In the genomic region with DNA sequence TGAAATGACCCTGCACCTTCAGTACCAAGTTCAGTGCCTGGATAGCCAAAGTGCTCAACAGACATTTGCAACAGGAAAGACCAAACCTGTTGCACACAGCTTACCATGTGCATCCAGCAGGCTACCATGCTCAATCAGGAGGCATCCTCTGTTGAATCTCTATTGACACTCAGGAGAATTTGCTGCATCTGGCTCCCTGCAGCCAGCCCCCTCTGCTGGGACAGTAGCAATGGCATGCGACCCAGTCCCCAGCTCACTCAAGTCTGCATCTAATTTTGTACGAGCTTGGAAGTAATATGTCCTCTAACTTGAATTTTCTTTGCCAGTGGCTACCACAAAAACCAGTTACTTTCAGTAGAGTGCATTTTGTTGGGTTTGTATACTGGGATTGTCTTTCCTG, we compare ENCODE assay signal across 25 mouse cellular contexts.
DNase-seq lines count a peak whose midpoint lies in the region; ATAC-seq and TF ChIP-seq lines count a peak whose summit lies in the region.
"Had no signal": no experiment of that assay in that cellular context is flagged by ENCODE, and none has a peak within 500 bp of the region (broad histone marks: within the 10 kb centered on the region; RNA-seq: fewer than 3 reads in every experiment).

No protein-coding gene starts in this region.

- peak; percentile 12; the same call in 1 of the 2 replicates for TF ChIP-seq CTCF in heart, adult 2 months (IDR thresholded peaks at IDR 0.05)
- peak; percentile 13; the same call in 1 of the 2 replicates for TF ChIP-seq CTCF in kidney, postnatal 0 days (IDR thresholded peaks at IDR 0.05; ENCODE audit: low read depth)
- 0 out of 2 replicates have a peak, but pooled peaks have one; percentile 19 for TF ChIP-seq CTCF in stomach, postnatal 0 days (IDR thresholded peaks at IDR 0.05; ENCODE audit: low read depth)

- DNase-seq in heart, adult 2 months = no peak
- no peak for DNase-seq in heart, adult 18-20 months
- no peak for DNase-seq in kidney, postnatal 0 days (ENCODE audit: low spot score)
- no peak for DNase-seq in stomach, postnatal 0 days (ENCODE audit: low spot score)
- no peak for DNase-seq in midbrain, embryonic 10.5 days (ENCODE audit: low spot score)
- DNase-seq: adrenal gland, adult 8-10 months; adrenal gland, postnatal 25 days; cerebellum, adult 11-12 months; cerebellum, adult 8-10 months; cerebellum, postnatal 10 days; cerebellum, postnatal 36 days; embryo, embryonic 11 days; forebrain, postnatal 0 days; gastrocnemius, adult 2 months; gastrocnemius, postnatal 14 days; heart, postnatal 36 days had no signal

- H3K9ac ChIP-seq in heart, adult 2 months (ENCODE audit: low read depth, low read length) = no peak overlapping the region
- no peak overlapping the region for H3K9ac ChIP-seq in kidney, postnatal 0 days (ENCODE audit: low read depth, low read length)
- no peak overlapping the region for H3K9ac ChIP-seq in kidney, embryonic 16.5 days (replicated peaks; ENCODE audit: low read length)
- no peak overlapping the region for H3K9ac ChIP-seq in stomach, postnatal 0 days (ENCODE audit: low read length)
- H3K9ac ChIP-seq: forebrain, postnatal 0 days; hindbrain, embryonic 14.5 days had no signal

- no peak for TF ChIP-seq POLR2A in heart, adult 2 months (IDR thresholded peaks at IDR 0.05; ENCODE audit: insufficient read depth, low read depth, low read length)

- no peak overlapping the region for H3K27ac ChIP-seq in heart, adult 2 months
- no peak overlapping the region for H3K27ac ChIP-seq in kidney, postnatal 0 days
- H3K27ac ChIP-seq in kidney, embryonic 16.5 days (ENCODE audit: low read length) = no peak overlapping the region
- no peak overlapping the region for H3K27ac ChIP-seq in stomach, postnatal 0 days (replicated peaks)
- H3K27ac ChIP-seq in midbrain, embryonic 10.5 days (replicated peaks) = no peak overlapping the region
- H3K27ac ChIP-seq: gastrocnemius, adult 2 months; hindbrain, embryonic 14.5 days; hindbrain, postnatal 0 days had no signal

- H3K4me3 ChIP-seq in heart, adult 2 months = no peak overlapping the region
- H3K4me3 ChIP-seq in kidney, postnatal 0 days (replicated peaks; ENCODE audit: low read depth, low read length) = no peak overlapping the region
- H3K4me3 ChIP-seq in kidney, embryonic 16.5 days (ENCODE audit: low read length) = no peak overlapping the region
- no peak overlapping the region for H3K4me3 ChIP-seq in stomach, postnatal 0 days (ENCODE audit: low read depth, low read length)
- H3K4me3 ChIP-seq in midbrain, embryonic 10.5 days = no peak overlapping the region
- H3K4me3 ChIP-seq: gastrocnemius, adult 2 months had no signal

- no peak for TF ChIP-seq EP300 in heart, adult 2 months (IDR thresholded peaks at IDR 0.05; ENCODE audit: insufficient read depth, low read depth, low read length)
- TF ChIP-seq EP300 in stomach, postnatal 0 days (optimal IDR thresholded peaks at IDR 0.05) = no peak

- no peaks in the 10 kb centered on the region for H3K27me3 ChIP-seq in heart, adult 2 months (ENCODE audit: control insufficient read depth, insufficient read depth, low read length)
- no peaks in the 10 kb centered on the region for H3K27me3 ChIP-seq in kidney, postnatal 0 days (ENCODE audit: insufficient read depth, low read length)
- H3K27me3 ChIP-seq in kidney, embryonic 16.5 days (ENCODE audit: insufficient read depth, low read length) = no peaks in the 10 kb centered on the region
- H3K27me3 ChIP-seq in stomach, postnatal 0 days (ENCODE audit: control insufficient read depth, insufficient read depth, low read length) = no peaks in the 10 kb centered on the region
- no peaks in the 10 kb centered on the region for H3K27me3 ChIP-seq in midbrain, embryonic 10.5 days (ENCODE audit: low read depth, poor library complexity, severe bottlenecking)

- no peaks in the 10 kb centered on the region for H3K9me3 ChIP-seq in kidney, postnatal 0 days (replicated peaks; ENCODE audit: low read length)
- H3K9me3 ChIP-seq in kidney, embryonic 16.5 days (ENCODE audit: low read length) = no peaks in the 10 kb centered on the region
- no peaks in the 10 kb centered on the region for H3K9me3 ChIP-seq in stomach, postnatal 0 days (ENCODE audit: control insufficient read depth, low read length)
- H3K9me3 ChIP-seq in midbrain, embryonic 10.5 days (replicated peaks) = no peaks in the 10 kb centered on the region

- 55% methylated on average over 2 of the region's 2 CpGs for WGBS in heart, adult 2 months
- WGBS in kidney, postnatal 0 days = 73% methylated on average over 2 of the region's 2 CpGs
- WGBS in kidney, embryonic 16.5 days = 77% methylated on average over 2 of the region's 2 CpGs
- 67% methylated on average over 2 of the region's 2 CpGs for WGBS in stomach, postnatal 0 days
- WGBS in midbrain, embryonic 10.5 days = 71% methylated on average over 2 of the region's 2 CpGs

- intact Hi-C loops in heart, adult 2 months (cut with DNase I) = no loop called here

- no peaks in the 10 kb centered on the region for H3K79me2 ChIP-seq in heart, adult 2 months (replicated peaks; ENCODE audit: control insufficient read depth, insufficient read depth, low read length)

- no peak overlapping the region for H3K4me2 ChIP-seq in kidney, postnatal 0 days (ENCODE audit: low read length)
- H3K4me2 ChIP-seq in kidney, embryonic 16.5 days (replicated peaks; ENCODE audit: low read depth, low read length) = no peak overlapping the region
- H3K4me2 ChIP-seq in stomach, postnatal 0 days (replicated peaks; ENCODE audit: low read depth) = no peak overlapping the region
- H3K4me2 ChIP-seq: heart, embryonic 11.5 days; hindbrain, embryonic 14.5 days had no signal

- no peak for ATAC-seq in kidney, postnatal 0 days (replicated peaks; ENCODE audit: low FRiP score, low read depth)
- ATAC-seq in kidney, embryonic 16.5 days (ENCODE audit: low FRiP score, low TSS enrichment) = no peak
- no peak for ATAC-seq in stomach, postnatal 0 days (ENCODE audit: low FRiP score, low TSS enrichment)
- ATAC-seq: activated CD4-positive, CD25-positive, alpha-beta regulatory T cell, adult 4 months; CD4-positive, CD25-positive, alpha-beta regulatory T cell, adult 4 months; forebrain, embryonic 14.5 days; forebrain, postnatal 0 days; hindbrain, postnatal 0 days; inflammation-experienced regulatory T-cells, adult 6 months; intestine, embryonic 16.5 days had no signal

- H3K4me1 ChIP-seq in heart, adult 2 months (ENCODE audit: control insufficient read depth, insufficient read depth, low read length) = peaks cover 4% of the 10 kb centered on the region; the same call in 1 of the 2 replicates
- no peaks in the 10 kb centered on the region for H3K4me1 ChIP-seq in kidney, postnatal 0 days (replicated peaks; ENCODE audit: insufficient read depth, low read length)
- H3K4me1 ChIP-seq in kidney, embryonic 16.5 days (ENCODE audit: insufficient read depth, low read length) = peaks cover under 1% of the 10 kb centered on the region; the same call in 1 of the 2 replicates
- peaks cover 5% of the 10 kb centered on the region; the same call in 1 of the 2 replicates for H3K4me1 ChIP-seq in stomach, postnatal 0 days (replicated peaks; ENCODE audit: control insufficient read depth, insufficient read depth)
- H3K4me1 ChIP-seq in midbrain, embryonic 10.5 days = no peaks in the 10 kb centered on the region

- no peaks in the 10 kb centered on the region for H3K36me3 ChIP-seq in heart, adult 2 months (ENCODE audit: control insufficient read depth, insufficient read depth, low read length)
- no peaks in the 10 kb centered on the region for H3K36me3 ChIP-seq in kidney, postnatal 0 days (ENCODE audit: insufficient read depth, low read length)
- H3K36me3 ChIP-seq in kidney, embryonic 16.5 days (ENCODE audit: insufficient read depth, low read length) = no peaks in the 10 kb centered on the region
- H3K36me3 ChIP-seq in stomach, postnatal 0 days (ENCODE audit: control insufficient read depth, insufficient read depth, low read length) = no peaks in the 10 kb centered on the region
- no peaks in the 10 kb centered on the region for H3K36me3 ChIP-seq in midbrain, embryonic 10.5 days
